Mouse (Mus musculus) urinary bladder, adult 2 months (tissue): ENCODE results near the gene Kif16b. TPM values are rescaled to one million over a fixed set of nuclear protein-coding genes. Genes with fewer than 3 reads are reported as not detected.

Source experiments
- DNase-seq: peaks from one replicate; pipeline ENCODE4 v3.0.0; 2022; ENCODE audit warnings: low spot score
- polyA plus RNA-seq: library from polyadenylated mRNA; depleted of rRNA; stranded (reverse); fragments of >200 nt; gene quantifications from 2 replicates; pipeline ENCODE4 v1.2.3, GENCODE M21; 2012

Gene Kif16b
- polyA plus RNA-seq, 1 experiment, result 9.0 TPM

GRCm38 (mm10) chr2:142874562-142874961 is 26.8 kb downstream of the Kif16b start:
- no peak for DNase-seq

- no peak for DNase-seq
Measured at GRCm38 (mm10) chr2:142870055-142870454, 31.3 kb downstream of the Kif16b start.

DNA sequence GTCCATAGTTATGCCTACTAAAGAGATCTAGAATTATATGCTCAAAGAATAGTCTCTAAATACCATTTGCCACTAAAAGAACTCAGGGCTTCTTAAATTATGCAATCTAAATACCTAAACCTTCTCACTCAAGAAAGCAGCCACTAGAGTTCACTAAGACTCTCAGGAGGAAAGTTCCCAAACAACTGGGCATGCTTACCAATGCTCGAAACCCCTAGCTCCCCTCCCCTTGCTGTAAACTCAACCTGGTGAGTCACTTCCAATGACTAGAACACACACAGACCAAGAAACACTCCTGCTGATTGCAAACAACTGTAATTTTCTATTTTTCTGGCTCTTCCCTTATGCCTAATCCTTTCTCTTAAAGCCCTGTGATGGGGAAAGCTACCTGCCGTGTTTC is 33.9 kb downstream of the Kif16b start:
- DNase-seq, result no peak

- no peak for DNase-seq
Measured at GRCm38 (mm10) chr2:142860994-142861393, 40.3 kb downstream of the Kif16b start.

DNA sequence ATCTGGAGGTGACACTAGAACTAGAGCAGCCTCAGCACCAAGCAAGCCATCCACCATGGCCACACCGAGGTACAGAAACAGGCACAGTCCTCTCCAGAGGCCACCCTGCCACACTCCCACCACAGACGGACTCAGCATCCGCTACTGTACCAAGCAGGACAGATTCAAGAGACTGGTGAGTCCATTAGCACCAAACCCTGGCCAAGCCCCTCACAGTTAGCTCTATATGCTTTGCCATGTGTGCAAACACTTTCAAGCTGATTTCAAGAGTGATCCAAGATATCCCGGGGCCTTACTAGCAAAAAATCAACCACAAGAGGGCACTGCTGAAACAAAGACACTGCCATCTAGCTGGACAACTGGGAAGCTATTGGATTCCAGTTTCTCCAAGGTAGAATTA is 41.9 kb downstream of the Kif16b start:
- DNase-seq, result no peak

DNA sequence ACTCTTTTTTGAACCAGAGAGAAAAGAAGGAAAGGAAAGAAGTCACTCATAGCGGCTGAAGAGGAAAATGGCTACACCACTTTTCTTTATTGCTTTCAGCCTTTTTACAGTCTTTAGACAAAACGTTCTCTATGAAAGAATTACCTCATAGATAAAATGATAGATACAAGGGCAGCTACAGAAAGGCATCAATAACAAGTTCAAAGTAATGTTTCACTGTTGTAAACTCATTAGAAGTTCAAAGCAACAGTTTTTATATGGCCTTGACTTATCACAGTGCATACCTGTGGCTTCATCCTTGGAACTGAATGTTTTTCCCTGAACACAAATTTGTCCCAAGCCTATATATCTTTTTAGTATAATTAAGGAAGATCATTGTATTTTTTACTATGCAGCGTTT is 62.6 kb downstream of the Kif16b start:
- no peak for DNase-seq

- no peak for DNase-seq
Measured at GRCm38 (mm10) chr2:142838118-142838517, 63.2 kb downstream of the Kif16b start.

DNA sequence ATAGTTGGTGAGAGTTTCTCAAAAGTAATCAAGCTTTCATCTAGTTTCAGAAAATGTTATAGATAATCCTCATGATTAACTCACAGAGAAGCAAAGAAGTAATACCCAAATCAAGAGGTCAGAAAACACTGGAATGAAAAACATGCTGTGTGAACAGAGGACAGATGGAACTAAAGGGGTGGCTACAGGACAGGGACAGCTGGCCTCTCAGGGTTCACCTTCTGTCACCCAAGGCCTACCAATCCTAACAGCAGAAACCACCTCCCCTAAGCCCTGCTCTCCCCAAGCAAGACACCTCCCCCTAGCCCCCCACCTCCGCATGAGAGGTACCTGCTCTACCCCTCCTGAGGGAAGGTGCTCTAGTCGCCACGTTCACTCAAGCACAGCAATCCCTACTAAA is 66.6 kb downstream of the Kif16b start:
- no peak for DNase-seq

- DNase-seq, result no peak
Measured at GRCm38 (mm10) chr2:142832617-142833422, 68.5 kb downstream of the Kif16b start.

- DNase-seq, result no peak
Measured at GRCm38 (mm10) chr2:142813033-142813432, 88.3 kb downstream of the Kif16b start.

- no peak for DNase-seq
Measured at GRCm38 (mm10) chr2:142803760-142804448, 97.4 kb downstream of the Kif16b start.

GRCm38 (mm10) chr2:142797310-142797709 is 104.0 kb downstream of the Kif16b start:
- DNase-seq, result no peak

GRCm38 (mm10) chr2:142775358-142775757 is 126.0 kb downstream of the Kif16b start:
- DNase-seq, result no peak

DNA sequence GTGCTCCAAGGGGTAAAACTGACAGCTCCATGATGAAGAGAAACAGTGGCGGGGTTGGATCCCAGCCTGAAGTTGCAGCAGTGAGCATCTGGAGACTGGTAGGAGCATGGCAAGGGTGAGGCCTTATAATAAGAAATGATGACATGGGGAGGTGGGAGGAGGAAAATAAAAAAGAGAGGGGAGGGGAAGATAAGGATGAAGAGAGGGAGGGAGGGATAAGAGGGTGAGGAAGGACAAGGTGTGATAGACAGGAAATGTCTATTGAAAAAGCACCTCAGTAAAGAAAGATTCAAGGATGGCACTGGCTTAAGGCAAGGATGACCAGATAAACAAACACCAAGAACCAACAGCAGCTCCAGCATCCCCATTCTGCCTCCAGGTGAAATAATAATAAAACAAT is 126.6 kb downstream of the Kif16b start:
- no peak for DNase-seq

- DNase-seq, result no peak
Measured at GRCm38 (mm10) chr2:142769647-142770121, 131.6 kb downstream of the Kif16b start.

GRCm38 (mm10) chr2:142764276-142764675 is 137.1 kb downstream of the Kif16b start:
- DNase-seq, result no peak

- DNase-seq, result no peak
Measured at GRCm38 (mm10) chr2:142760843-142761242, 140.5 kb downstream of the Kif16b start.

GRCm38 (mm10) chr2:142759192-142759591 is 142.1 kb downstream of the Kif16b start:
- DNase-seq, result no peak

DNA sequence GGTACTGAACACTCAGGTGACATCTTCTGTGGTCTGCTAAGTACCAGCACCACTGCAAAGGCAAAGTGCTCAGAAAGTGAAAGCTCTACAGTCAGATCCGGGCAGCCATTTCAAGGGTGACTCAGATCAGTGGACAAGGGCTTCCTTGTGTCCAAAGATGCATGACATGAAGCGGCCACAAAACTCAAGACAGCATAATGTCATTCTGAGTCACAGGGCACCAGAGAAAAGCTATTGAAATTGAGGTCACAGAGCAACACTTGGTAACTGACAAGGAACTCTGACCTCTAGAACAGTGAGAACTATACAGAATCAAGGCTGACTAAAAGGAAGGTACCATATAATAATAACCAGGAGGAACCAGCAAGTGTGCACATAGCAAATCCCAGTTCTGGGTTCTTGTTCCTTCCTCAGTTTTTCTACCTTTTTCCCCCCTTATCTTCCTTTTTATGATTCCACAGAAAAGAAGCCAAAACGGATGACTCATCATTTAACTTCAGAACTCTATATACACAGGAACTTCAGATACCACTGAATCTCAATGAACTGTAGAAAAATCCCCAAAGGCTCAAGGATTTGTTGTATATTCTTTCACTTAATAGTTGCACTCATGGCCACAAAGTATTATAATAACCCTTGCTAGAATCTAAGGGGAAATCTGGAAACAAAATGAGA is 143.1 kb downstream of the Kif16b start:
- no peak for DNase-seq

- no peak for DNase-seq
Measured at GRCm38 (mm10) chr2:142739338-142739737, 162.0 kb downstream of the Kif16b start.

DNA sequence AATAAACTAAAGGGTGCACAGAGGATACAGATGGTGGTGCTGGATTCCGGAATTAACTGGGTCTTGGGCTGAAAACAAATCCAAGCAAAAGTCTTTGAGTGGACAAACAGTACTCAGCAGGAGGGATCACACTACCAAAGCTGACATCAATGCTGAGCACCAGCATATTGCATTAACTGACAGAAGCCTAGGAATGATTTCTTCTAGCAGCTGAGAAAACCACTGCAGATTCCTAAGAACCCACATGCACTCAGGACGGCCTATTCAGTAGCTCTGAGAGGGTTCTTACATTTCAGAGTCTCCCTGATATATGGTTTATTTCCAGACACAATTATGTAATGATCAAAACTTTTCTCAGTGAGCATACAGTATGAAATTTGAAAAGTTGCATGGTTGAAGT is 162.8 kb downstream of the Kif16b start:
- no peak for DNase-seq

DNA sequence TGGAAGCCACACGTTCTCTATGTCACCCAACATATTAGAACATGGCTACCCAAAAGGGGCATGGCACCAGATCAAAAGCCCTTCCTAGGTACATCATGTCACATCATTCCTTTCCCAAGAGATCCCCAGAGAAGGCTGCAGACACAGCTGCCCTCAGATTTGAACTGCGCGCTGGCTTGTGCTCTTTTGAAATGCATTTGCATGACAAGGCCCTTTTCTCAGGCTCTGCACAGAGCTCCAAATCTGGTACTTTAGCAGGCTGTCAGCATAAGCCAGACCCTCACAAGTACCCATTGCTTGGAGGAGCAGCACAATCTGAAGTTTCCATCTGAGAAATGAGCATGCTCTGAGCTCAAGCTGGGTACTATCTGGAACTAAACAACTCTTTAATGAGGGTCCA is 165.6 kb downstream of the Kif16b start:
- no peak for DNase-seq

DNA sequence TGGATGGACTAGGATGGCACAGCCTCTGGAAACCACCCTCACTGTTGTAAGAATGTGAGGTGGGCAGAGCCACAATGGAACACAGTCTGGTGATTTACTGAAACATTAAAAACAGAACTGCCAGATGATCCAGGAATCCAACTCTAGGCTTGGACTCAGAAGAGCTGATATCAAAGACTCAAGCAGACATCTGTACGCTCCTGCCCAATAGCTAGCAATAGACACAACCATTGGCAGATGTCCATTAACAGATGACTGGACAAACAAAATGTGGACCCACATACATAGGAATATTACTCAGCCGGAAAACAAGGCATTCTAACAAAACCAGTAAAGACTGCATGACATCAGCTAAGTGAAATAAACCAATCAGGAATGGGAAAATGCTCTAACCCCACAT is 167.3 kb downstream of the Kif16b start:
- no peak for DNase-seq
